Mouse (Mus musculus) NIH3T3 (cell line): Measurements from ENCODE around the gene 2310030G06Rik.

ENCODE experiments used
- DNase-seq: peaks from one replicate; pipeline ENCODE4 v3.0.0-alpha.2; 2012; ENCODE audit warnings: low read depth

Gene 2310030G06Rik

DNA sequence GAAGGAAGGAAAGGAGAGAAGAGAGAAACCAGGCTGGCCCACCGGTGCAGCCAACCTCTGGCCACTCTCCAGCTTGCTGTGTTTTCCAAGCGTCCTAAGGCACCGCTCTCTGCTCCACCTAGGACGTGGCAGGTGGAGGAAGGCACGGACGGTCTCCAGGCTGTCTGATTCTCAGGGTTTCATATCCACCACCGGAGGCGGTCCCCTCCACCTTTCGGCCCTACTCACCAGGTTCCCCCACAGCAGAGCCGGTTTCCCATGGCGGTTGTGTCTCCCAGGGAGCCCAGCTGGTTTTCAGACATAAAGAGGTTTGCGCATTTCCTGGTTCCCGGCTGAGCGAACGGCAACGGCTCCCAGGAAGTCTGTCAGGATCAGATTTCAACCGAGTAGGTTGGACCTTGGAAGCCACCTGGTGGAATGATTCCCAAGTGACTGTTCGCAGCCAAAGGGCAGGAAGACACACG is at the start of gene 2310030G06Rik:
Gene 2310030G06Rik (minus strand): TSS at position 323 of the 464 bp plus-strand sequence.
- DNase-seq, result no peak

DNA sequence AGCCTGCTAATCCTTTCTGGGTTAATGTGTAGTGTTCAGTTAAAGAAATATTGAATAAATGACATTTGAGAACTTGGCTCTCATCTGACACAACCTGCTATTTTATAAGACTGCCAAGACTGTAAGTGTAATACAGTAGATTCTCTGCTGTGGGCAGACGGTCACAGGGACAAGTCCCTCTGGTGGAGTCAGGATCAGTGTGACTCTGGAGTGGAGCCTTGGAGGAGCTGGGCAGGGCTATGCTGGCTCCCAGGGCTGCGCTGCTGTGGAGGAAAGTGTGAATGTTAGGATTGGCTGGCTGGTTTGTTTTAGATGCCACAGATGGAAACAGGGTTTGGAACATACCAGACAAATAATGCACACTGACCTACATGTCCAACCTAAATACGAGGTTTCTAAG is 48.9 kb upstream of the 2310030G06Rik start:
- DNase-seq, result no peak

DNA sequence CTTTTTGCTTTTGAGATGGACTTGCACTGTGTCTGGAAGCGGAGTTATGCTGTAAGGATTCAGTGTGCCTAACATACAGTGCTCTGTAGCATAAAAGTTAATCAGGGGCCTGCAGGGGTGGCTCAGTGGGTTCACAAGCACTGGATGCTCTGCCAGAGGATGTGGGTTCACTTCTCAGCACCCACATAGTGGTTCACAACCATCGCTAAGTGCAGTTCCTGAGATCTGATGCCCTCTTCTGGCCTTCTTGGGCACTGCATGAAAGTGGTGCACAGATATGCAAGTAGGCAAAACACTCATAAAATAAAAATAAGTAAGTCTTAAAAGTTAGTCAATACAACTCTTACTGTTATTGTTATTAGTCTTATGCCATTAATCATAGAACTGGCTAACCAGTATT is 35.8 kb upstream of the 2310030G06Rik start:
- peak; percentile 53 for DNase-seq

DNA sequence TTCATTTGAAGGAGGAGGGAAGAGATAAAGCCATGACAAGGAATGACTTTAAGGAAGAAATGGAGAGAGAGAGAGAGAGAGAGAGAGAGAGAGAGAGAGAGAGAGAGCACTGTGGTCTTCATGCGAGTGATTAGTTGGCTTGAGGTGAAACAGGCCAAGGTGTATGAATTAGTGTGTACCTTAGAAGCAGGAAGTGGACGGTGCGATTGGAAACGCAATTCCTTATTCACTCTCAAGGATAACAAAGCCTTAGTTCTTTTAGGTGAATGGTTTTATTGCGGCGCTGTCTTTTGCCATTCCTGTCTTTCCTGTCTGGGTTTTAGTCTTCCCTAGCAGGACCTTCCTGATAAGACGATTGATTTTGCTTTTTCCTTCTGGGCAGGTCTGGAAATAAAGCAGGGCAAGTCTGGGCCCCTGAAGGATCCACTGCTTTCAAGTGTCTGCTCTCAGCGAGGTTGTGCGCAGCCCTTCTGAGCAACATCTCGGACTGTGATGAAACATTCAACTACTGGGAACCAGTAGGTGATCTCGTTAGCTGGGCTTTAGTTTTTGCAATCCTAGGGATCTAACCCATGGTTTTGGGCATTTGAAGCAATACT is 29.9 kb upstream of the 2310030G06Rik start:
- DNase-seq, result no peak

DNA sequence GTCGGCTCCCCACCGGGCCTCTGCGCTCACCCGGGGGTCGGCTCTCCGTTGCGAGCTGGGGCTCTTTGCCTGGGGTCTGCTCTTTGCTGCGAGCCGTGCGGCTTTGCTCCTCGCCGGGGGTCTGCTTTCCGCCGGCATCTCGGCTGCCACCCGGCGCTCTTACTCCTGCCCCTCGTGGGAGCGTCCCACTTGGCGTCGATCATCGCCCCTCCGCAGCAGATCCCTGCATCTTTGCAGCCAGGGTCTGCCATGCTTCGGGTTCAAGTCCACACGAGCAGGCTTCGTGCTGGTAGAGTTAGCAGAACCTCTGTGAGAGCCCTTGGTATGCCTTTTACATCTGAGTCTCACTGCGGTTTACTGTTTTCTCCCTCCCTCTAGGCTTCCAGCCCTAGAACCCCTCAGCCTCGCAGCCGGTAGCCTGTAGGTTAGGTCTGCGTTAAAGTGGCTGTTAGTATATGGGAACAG is 29.4 kb upstream of the 2310030G06Rik start:
- DNase-seq, result peak; percentile 23

DNA sequence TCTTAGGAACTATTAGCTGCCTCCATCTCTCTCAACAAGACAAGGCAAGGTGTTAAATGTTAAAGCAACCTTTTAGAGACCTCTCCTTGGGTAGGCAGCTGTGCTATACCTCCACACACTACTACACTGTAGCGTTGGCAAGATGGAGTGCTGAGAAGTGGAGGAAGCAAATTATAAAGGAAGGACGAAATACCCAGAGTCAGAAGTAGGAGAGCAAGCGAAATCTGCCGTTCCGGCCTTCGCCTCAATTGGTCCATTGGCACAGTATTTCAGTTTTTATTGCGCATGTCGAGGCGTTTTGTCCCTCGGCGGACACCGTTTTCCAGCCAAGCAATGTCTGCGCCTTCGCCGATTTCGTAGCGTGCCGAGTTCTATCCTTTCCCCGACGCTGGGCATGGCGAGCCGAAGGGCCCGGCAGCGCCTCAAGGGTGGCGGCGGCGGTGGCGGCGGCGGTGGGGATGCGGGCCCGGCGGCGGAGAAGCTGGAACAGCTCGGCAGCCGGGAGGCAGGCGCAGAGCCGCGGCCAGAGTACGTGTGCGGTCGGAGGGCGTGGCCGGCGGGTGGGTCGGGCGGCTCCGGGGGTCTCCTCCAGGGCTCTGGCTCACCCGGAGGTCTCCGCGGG is 28.8 kb upstream of the 2310030G06Rik start, which contains the start of the genes Alg9 and 1110032A03Rik:
Gene Alg9 (plus strand): TSS at position 29 of the 622 bp plus-strand sequence.
Gene 1110032A03Rik (minus strand): TSS at position 530 of the 622 bp plus-strand sequence.
- DNase-seq, result peak; percentile 92

DNA sequence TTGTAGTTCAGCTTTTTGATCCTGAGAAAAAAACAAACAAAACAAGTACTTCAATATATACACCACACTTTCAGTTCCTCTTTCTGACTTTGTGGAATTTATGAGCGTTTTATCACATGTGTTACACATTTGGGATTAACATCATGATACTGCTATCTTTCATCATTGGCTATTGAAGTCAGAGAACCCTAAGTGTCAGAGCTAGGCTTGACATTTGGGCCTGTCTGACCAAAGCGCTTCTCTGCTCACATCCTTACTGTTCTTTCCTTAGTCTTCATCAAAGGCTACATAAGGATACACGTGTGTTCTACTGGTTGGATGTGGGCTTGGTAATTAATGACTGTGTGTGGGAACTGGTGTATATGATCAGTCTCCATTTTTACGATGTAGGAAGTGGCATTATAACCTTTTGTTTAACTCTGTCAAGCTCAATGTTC is 27.7 kb upstream of the 2310030G06Rik start:
- DNase-seq, result no peak

DNA sequence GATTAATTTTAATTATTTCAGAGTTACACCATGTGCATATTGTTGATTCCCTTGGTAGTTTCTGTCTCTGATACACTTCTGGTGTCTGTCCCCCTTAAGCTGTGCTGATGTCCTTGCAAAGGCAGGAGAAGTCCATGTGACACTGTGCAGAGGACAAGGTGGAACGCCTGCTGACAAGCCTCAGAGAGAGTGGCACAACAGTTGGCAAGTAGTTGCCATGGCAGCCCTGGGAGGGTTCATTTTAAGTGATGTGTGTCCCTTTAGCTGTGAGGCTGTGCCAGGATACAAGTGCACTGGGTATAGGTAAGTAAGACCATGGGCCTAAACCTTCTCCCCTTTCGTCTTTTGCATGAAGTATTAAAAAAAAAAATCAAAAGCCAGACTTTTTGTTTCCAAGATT is 23.7 kb upstream of the 2310030G06Rik start:
- no peak for DNase-seq

DNA sequence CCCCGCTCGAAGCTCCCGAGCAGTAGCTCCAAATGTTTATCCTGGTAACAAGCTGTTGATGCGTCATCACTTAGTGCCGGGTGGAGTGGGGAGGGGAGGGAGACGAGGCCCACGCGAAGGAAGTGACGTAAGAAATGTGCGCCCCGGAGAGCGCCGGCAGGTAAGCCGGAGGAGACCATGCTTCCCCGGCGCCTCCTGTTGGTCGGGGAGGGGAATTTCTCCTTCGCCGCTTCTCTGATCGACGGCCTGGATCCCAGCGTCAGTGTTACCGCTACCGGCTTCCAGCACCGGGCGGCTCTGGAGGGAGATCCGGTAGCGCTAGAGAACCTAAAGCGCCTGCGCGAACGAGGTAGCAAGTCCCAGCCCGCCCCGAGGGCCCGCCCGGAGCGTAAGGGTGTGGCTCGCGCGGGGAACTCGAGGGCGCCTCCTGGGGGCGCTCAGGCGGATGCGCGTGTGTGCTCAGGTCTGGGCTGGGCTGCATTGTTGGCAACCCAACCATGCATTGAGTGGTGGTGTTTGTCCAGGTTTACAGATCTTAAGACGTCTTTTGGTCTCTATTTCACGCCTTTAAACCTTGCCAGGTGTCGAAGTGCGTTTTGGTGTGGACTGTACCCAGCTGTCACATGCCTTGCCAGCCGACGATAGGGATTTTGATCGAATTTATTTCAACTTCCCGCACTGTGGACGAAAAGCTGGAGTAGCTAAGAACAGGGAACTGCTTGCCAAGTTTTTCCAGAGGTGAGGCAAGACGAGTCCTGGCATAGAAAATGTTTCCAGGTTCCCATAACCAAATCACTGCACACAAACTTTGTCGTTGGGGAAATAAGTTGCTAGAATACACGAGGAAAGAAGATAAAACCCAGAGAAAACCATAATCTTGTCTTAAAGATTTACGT is 22.0 kb upstream of the 2310030G06Rik start, which contains the start of gene Fdxacb1:
Gene Fdxacb1 (plus strand): TSS at position 130 of the 896 bp plus-strand sequence.
- DNase-seq, result peak; percentile 97

DNA sequence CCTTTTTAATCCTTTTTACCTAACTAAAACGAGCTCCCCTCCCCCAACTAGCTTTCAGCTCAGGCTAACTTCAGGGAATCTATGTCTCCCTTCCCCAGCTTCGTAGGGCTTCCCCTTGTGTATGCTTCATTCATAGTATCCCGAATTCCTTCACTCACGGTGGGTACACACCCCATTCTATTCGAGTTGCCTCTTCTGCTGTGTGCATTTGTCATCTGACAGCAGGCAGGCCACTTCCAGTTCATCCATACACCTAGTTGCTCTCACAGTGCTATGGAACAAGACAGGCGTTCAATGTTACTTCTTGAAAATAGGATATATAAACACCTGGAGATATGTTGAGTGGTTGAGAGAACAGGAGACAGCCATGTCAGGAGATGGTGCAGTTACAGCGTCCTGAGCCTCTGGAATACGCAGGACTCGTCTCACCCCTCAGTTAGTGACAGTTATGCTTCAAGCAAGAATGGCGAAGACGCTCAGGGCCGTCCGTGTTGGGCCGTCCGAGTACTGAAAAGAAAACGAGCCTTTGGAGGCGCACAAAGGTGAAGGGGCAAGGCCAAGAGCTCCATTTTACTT is 21.3 kb upstream of the 2310030G06Rik start:
- no peak for DNase-seq

DNA sequence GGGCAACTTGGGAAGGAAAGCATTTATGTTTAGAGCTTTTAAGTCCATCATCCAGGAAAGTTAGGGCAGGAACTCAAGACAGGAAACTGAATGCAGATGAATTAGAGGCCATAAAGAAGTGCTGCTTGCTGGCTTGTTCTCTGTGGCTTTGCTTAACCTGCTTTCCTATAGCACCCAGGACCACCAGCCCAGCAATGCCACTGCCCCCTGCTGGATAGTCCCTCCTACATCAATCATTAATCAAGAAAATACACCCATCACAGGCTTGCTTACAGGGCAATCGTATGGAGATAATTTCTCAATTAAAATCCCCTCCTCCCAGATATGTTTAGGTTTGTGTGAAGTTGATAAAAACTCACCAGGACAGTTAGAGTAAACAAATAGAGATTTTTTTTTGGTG is 17.0 kb upstream of the 2310030G06Rik start:
- peak; percentile 77 for DNase-seq

DNA sequence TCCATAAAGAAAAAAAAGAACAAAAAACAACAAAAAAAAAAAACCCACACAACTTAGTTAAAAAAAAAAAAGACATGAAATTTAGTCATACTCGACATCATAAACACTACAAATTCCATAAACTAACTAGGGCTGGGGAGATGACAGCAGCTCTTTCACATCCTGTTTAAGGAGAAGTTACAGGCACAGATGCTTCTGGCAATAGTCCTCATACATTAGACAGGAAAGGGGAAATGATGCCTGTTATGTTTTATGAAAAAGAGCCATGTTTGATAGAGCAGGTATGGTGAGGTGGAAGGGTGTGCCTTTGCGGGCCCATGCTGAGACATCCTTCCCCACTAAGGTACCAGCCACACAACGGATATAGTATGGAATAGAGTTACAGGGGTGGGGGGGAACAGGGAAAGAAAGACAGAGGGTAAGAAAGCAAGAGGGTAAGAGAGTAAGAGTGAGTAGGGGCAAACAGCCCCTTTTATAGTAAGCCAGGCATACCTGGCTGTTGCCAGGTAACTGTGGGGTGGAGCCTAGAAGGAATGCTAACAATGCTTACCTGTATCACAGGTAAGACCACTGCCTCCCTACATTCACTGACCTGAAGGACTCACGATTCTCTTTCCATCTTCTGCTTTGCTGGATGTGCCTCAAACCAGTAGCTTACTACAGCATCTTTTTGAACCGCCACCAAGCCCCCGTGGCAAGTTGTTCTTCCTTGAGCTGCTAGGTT is 15.3 kb upstream of the 2310030G06Rik start:
- no peak for DNase-seq

DNA sequence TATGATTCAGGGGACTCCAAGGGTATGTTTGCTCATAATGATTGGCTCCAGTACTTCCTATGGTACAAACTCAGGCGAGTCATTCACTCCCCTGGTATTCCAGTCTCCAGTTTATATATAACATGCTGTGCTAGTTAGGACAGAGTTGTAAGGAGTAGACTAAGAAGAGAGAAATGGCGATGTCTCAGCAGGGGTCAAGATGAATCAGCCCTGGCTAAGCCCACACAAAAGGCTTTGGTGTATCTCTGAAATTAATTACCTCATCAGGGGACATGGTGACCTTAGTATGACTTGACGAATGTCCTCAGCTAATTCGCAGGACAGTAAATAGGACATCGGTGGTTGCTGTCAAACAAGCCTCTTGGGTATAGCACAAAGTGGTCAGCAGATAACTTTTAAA is 10.4 kb upstream of the 2310030G06Rik start:
- peak; percentile 54 for DNase-seq

DNA sequence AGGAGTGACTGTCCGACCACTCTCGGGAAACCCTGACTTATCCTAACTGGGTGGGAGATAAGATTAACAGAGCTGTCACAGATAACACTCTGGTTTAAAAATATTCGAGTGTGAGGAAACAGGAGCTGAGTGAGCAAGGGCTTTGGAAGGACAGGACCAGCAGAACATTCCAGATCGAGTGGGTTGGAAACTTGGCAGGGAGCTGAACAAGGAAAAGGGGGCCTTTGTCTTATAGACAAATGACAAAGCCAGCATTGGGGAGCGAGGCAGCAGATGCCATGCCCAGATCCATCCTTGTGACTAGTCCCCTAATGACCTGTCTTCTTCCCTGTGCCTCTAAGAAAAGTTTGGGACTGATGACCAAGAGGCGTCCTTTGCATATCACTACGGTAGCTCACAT is 7.6 kb upstream of the 2310030G06Rik start:
- no peak for DNase-seq

DNA sequence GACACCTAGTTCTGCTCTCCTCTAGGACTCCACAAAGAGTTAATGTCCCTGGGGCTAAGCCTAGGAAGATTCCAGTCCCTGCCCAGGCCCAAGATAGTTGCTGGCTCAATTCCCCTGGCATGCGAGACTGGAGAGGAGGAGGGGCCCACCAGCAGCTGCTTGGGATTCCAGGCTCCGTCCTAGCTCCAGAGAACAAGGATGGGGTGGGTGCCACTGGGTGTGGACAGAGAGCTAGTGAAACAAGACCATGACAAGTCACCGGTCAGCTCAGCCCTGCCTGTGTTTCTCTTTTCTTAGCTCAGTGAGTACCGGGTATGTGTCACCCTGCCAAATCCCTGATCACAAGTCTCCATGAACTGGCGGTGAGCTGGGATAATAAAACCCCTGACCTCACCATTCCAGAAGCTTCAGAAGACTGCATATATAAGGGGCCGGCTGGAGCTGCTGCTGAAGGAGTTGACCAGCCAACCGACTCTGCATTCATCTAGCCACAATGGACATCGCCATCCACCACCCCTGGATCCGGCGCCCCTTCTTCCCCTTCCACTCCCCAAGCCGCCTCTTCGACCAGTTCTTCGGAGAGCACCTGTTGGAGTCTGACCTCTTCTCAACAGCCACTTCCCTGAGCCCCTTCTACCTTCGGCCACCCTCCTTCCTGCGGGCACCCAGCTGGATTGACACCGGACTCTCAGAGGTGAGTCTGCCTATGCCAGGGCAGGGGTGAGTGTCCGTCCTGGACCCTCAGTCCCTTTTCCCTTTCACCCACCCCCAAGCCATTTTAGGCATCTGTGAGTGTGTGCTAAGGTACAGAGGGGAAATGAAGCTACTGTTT is 6.7 kb upstream of the 2310030G06Rik start:
- DNase-seq, result peak; percentile 87

DNA sequence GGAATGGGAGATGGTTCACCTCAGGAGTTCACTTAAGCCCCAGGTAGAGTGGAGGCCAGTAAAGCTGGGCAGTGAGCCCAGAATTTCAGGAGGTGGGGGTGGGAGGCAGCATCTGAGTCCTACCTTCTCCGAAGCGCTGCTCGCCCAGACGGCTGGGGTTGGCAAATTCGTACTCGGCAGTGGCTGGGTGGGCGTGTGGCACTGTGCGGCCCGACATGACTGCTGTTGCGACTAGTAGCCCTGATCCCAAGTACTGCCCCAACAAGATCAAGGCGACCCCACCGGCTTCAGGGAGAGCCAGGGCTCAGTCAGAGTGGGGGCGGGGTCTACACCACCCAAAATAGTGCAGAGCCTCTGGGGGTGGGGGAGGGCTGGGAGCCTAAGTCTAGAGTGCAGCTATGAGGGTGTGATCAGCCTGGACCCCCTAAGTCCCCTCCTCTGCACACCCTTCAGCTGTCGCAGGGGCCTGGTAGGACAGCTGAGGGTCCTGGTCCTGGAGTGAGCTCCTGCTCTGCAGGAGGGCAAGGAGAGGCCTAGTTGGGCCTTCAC is 5.8 kb upstream of the 2310030G06Rik start, which contains the start of gene Hspb2:
Gene Hspb2 (minus strand): TSS at position 301 of the 549 bp plus-strand sequence.
- peak; percentile 49 for DNase-seq

DNA sequence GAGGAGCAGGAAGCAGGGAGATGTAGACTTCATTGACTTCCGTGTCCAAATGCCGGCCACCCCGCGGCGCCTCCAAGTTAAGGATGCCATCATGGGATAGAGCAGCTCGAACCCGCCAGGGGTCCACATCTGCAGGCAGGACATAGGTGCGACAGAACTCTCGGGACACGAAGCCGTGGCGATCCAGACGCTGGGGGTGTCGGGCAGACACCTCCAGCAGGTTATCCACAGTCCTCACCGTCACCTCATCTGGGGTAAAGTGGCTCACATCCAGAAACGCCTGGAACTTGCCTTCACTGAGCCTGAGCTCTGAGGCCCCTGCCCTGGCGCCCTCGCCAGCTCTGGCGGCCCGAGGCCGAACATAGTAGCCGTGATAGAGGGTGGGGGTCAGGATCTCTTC is 5.0 kb upstream of the 2310030G06Rik start, which contains the start of gene Cryab:
Gene Cryab (plus strand): TSS at position 3 of the 400 bp plus-strand sequence.
- DNase-seq, result no peak

DNA sequence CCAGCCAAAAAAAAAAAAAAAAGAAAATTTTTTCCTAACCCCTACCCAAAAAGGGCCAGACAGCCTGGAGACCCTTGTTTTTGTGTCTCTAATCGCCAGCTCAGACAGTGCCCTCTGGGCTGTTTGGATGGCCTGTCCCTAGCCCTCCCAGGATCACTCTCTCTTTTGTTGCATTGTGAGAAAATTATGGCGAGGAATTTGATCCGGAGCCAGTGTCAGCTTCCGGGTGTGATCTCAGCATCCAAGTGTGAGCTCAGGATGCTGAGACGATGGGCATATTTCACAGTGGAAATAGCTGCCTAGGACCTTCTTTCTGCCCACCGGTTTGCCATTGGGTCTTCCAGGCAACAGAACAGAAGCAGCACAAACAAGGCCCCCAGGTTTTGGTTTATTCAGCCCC is 4.4 kb upstream of the 2310030G06Rik start:
- DNase-seq, result no peak

DNA sequence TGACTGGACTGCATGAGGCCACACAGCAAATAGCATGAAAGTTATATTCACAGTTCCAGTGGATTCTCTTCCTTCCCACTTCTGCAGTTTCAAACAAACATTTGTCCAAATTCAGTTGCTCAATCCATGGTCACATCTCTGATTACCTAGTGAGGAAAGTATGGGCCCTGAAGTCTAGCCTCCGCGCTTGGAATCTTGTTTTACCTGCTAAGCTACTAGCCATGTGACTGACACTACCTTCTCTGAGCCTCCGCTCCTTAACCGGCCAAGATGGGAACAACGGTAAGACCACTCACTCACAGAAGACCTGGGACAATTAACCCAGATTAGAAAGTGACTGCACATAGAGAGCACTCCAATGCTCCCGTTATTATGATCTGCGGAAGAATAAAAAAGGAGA is 530 bp downstream of the 2310030G06Rik start:
- no peak for DNase-seq

DNA sequence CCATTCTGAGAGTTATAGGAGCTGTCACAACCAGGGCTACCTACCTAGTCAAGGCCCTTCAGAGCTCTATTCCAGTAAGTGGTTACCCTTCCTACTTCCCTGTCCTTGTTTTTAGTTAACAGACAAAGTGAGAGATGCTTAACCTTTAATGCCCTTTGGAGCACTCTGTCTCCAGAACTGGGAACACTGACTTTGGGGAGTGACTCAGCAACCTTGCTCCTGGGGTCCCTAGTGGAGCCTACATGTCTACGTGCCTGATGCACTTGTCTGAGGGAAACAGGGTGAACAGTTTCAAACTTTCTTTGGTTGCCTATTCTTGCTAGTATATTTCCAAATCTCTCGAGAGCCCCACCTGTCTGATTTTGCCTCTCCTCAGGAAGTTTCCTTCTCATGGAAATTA is 3.6 kb downstream of the 2310030G06Rik start:
- no peak for DNase-seq
